Mouse (Mus musculus): Measurements from ENCODE around the gene Ptprc. TPM values are rescaled to one million over a fixed set of nuclear protein-coding genes. Genes with fewer than 3 reads are reported as not detected.

The Ptprc gene
- polyA plus RNA-seq, 1 experiment from 2014 or later = 3.3 TPM

- H3K9me3 ChIP-seq (ENCODE audit: control insufficient read depth) = no peaks in the 10 kb centered on the region
- H3K4me1 ChIP-seq (replicated peaks; ENCODE audit: control insufficient read depth, insufficient read depth, low read length) = no peaks in the 10 kb centered on the region
- no peak overlapping the region for H3K27ac ChIP-seq (ENCODE audit: low read depth, low read length)
- TF ChIP-seq CTCF (IDR thresholded peaks at IDR 0.05; ENCODE audit: low read depth) = no peak
- no peak for ATAC-seq
- no peak overlapping the region for H3K4me3 ChIP-seq (ENCODE audit: low read depth, low read length)
- 51% methylated on average over 5 of the region's 5 CpGs for WGBS
- no peaks in the 10 kb centered on the region for H3K36me3 ChIP-seq (ENCODE audit: control insufficient read depth, insufficient read depth)
- H3K4me2 ChIP-seq (replicated peaks; ENCODE audit: low read depth) = no peak overlapping the region
- no peaks in the 10 kb centered on the region for H3K27me3 ChIP-seq (replicated peaks; ENCODE audit: control insufficient read depth, insufficient read depth, low read length)
- no peak overlapping the region for H3K9ac ChIP-seq (ENCODE audit: low read depth, low read length)
These were observed 135.0 kb downstream of the Ptprc start for GRCm38 (mm10) chr1:138040556-138040955.

GRCm38 (mm10) chr1:138039201-138039600 lies 136.3 kb downstream of the Ptprc start:
- Histone ChIP-seq H3K27ac (ENCODE audit: low read depth, low read length) (no peak overlapping the region), H3K27me3 (replicated peaks; ENCODE audit: control insufficient read depth, insufficient read depth, low read length) (no peaks in the 10 kb centered on the region), H3K36me3 (ENCODE audit: control insufficient read depth, insufficient read depth) (no peaks in the 10 kb centered on the region), H3K4me3 (ENCODE audit: low read depth, low read length) (no peak overlapping the region), H3K4me2 (replicated peaks; ENCODE audit: low read depth) (no peak overlapping the region), H3K4me1 (replicated peaks; ENCODE audit: control insufficient read depth, insufficient read depth, low read length) (no peaks in the 10 kb centered on the region), H3K9ac (ENCODE audit: low read depth, low read length) (no peak overlapping the region), H3K9me3 (ENCODE audit: control insufficient read depth) (no peaks in the 10 kb centered on the region)
- WGBS = 35% methylated on average over 1 of the region's 1 CpGs
- TF ChIP-seq CTCF (IDR thresholded peaks at IDR 0.05; ENCODE audit: low read depth) = no peak
- no peak for ATAC-seq

- 62% methylated on average over 5 of the region's 5 CpGs for WGBS
- ATAC-seq = no peak
- H3K4me1 ChIP-seq (replicated peaks; ENCODE audit: control insufficient read depth, insufficient read depth, low read length) = no peaks in the 10 kb centered on the region
- H3K27me3 ChIP-seq (replicated peaks; ENCODE audit: control insufficient read depth, insufficient read depth, low read length) = no peaks in the 10 kb centered on the region
- TF ChIP-seq CTCF (IDR thresholded peaks at IDR 0.05; ENCODE audit: low read depth) = no peak
- no peaks in the 10 kb centered on the region for H3K9me3 ChIP-seq (ENCODE audit: control insufficient read depth)
- H3K36me3 ChIP-seq (ENCODE audit: control insufficient read depth, insufficient read depth) = no peaks in the 10 kb centered on the region
- H3K4me3 ChIP-seq (ENCODE audit: low read depth, low read length) = no peak overlapping the region
- H3K27ac ChIP-seq (ENCODE audit: low read depth, low read length) = no peak overlapping the region
- H3K9ac ChIP-seq (ENCODE audit: low read depth, low read length) = no peak overlapping the region
- H3K4me2 ChIP-seq (replicated peaks; ENCODE audit: low read depth) = no peak overlapping the region
These were observed 138.0 kb downstream of the Ptprc start for GRCm38 (mm10) chr1:138037484-138037883.

- no peaks in the 10 kb centered on the region for H3K27me3 ChIP-seq (replicated peaks; ENCODE audit: control insufficient read depth, insufficient read depth, low read length)
- no peak overlapping the region for H3K9ac ChIP-seq (ENCODE audit: low read depth, low read length)
- ATAC-seq = no peak
- H3K27ac ChIP-seq (ENCODE audit: low read depth, low read length) = no peak overlapping the region
- no peak overlapping the region for H3K4me3 ChIP-seq (ENCODE audit: low read depth, low read length)
- no peak overlapping the region for H3K4me2 ChIP-seq (replicated peaks; ENCODE audit: low read depth)
- no peak for TF ChIP-seq CTCF (IDR thresholded peaks at IDR 0.05; ENCODE audit: low read depth)
- H3K36me3 ChIP-seq (ENCODE audit: control insufficient read depth, insufficient read depth) = no peaks in the 10 kb centered on the region
- H3K9me3 ChIP-seq (ENCODE audit: control insufficient read depth) = no peaks in the 10 kb centered on the region
- no peaks in the 10 kb centered on the region for H3K4me1 ChIP-seq (replicated peaks; ENCODE audit: control insufficient read depth, insufficient read depth, low read length)
- WGBS = 41% methylated on average over 4 of the region's 4 CpGs
These were observed 145.9 kb downstream of the Ptprc start for GRCm38 (mm10) chr1:138029649-138030048.

GRCm38 (mm10) chr1:138025298-138025697 lies 150.2 kb downstream of the Ptprc start:
- Histone ChIP-seq H3K27ac (ENCODE audit: low read depth, low read length) (no peak overlapping the region), H3K9me3 (ENCODE audit: control insufficient read depth) (no peaks in the 10 kb centered on the region), H3K4me3 (ENCODE audit: low read depth, low read length) (no peak overlapping the region), H3K4me1 (replicated peaks; ENCODE audit: control insufficient read depth, insufficient read depth, low read length) (no peaks in the 10 kb centered on the region), H3K36me3 (ENCODE audit: control insufficient read depth, insufficient read depth) (no peaks in the 10 kb centered on the region), H3K9ac (ENCODE audit: low read depth, low read length) (no peak overlapping the region), H3K4me2 (replicated peaks; ENCODE audit: low read depth) (no peak overlapping the region), H3K27me3 (replicated peaks; ENCODE audit: control insufficient read depth, insufficient read depth, low read length) (no peaks in the 10 kb centered on the region)
- 83% methylated on average over 1 of the region's 1 CpGs for WGBS
- ATAC-seq = no peak
- no peak for TF ChIP-seq CTCF (IDR thresholded peaks at IDR 0.05; ENCODE audit: low read depth)

- 72% methylated on average over 4 of the region's 4 CpGs for WGBS
- no peak overlapping the region for H3K27ac ChIP-seq (ENCODE audit: low read depth, low read length)
- no peak overlapping the region for H3K4me2 ChIP-seq (replicated peaks; ENCODE audit: low read depth)
- no peak overlapping the region for H3K4me3 ChIP-seq (ENCODE audit: low read depth, low read length)
- no peak for ATAC-seq
- no peaks in the 10 kb centered on the region for H3K27me3 ChIP-seq (replicated peaks; ENCODE audit: control insufficient read depth, insufficient read depth, low read length)
- H3K9ac ChIP-seq (ENCODE audit: low read depth, low read length) = no peak overlapping the region
- no peaks in the 10 kb centered on the region for H3K9me3 ChIP-seq (ENCODE audit: control insufficient read depth)
- TF ChIP-seq CTCF (IDR thresholded peaks at IDR 0.05; ENCODE audit: low read depth) = no peak
- H3K4me1 ChIP-seq (replicated peaks; ENCODE audit: control insufficient read depth, insufficient read depth, low read length) = no peaks in the 10 kb centered on the region
- no peaks in the 10 kb centered on the region for H3K36me3 ChIP-seq (ENCODE audit: control insufficient read depth, insufficient read depth)
These were observed 151.9 kb downstream of the Ptprc start for GRCm38 (mm10) chr1:138023601-138024000.

- no peak for ATAC-seq
- no peak for TF ChIP-seq CTCF (IDR thresholded peaks at IDR 0.05; ENCODE audit: low read depth)
- Histone ChIP-seq H3K27me3 (replicated peaks; ENCODE audit: control insufficient read depth, insufficient read depth, low read length) (no peaks in the 10 kb centered on the region), H3K4me2 (replicated peaks; ENCODE audit: low read depth) (no peak overlapping the region), H3K9me3 (ENCODE audit: control insufficient read depth) (no peaks in the 10 kb centered on the region), H3K9ac (ENCODE audit: low read depth, low read length) (no peak overlapping the region), H3K4me3 (ENCODE audit: low read depth, low read length) (no peak overlapping the region), H3K36me3 (ENCODE audit: control insufficient read depth, insufficient read depth) (no peaks in the 10 kb centered on the region), H3K4me1 (replicated peaks; ENCODE audit: control insufficient read depth, insufficient read depth, low read length) (no peaks in the 10 kb centered on the region), H3K27ac (ENCODE audit: low read depth, low read length) (no peak overlapping the region)
- WGBS = 62% methylated on average over 3 of the region's 3 CpGs
These were observed 152.6 kb downstream of the Ptprc start for GRCm38 (mm10) chr1:138022918-138023295.

All from intestine, postnatal 0 days (tissue).